Mouse (Mus musculus) heart, postnatal 36 days (tissue): ENCODE results near the gene Ip6k3. TPM values are rescaled to one million over a fixed set of nuclear protein-coding genes. Genes with fewer than 3 reads are reported as not detected.

Source experiments
- DNase-seq, 2 experiments: peaks; one replicate each; pipeline ENCODE4 v3.0.0; 2021 to 2022
- intact Hi-C: fragments of 180-260 bp; cut with DNase I; formaldehyde crosslinking; loops from one replicate; pipeline ENCODE4 v1.15.1; 2025
- total RNA-seq, 2 experiments: library from RNA; stranded (reverse); gene quantifications; 2 replicates each; pipeline ENCODE4 v1.2.3; 2021

Ip6k3 gene
- total RNA-seq, 2 experiments from 2014 or later: 4.7 to 7.9 TPM

DNA sequence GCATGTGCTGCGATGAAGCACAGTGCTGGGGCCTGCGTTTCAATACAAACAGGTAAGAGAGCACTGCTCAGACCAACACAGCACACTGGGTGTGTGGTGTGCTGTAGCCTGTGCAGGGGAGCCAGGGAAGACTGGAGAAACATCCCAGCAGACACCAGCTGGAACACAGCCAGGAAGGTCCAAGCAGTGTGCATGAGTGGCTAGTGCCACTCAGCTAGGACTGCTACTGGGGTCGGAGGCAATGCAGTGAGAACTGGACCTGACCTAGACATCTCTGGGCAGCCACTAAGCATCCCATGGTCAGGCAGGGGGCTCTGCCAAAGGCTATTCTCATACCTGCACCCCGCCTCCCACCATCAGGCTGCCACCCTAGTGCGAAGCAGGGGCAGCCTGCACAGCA lies 39.4 kb downstream of the Ip6k3 start:
- DNase-seq: no peak
- intact Hi-C loops: no loop called here

GRCm38 (mm10) chr17:27126974-27127373 lies 40.6 kb downstream of the Ip6k3 start:
- intact Hi-C loops: no loop called here

DNA sequence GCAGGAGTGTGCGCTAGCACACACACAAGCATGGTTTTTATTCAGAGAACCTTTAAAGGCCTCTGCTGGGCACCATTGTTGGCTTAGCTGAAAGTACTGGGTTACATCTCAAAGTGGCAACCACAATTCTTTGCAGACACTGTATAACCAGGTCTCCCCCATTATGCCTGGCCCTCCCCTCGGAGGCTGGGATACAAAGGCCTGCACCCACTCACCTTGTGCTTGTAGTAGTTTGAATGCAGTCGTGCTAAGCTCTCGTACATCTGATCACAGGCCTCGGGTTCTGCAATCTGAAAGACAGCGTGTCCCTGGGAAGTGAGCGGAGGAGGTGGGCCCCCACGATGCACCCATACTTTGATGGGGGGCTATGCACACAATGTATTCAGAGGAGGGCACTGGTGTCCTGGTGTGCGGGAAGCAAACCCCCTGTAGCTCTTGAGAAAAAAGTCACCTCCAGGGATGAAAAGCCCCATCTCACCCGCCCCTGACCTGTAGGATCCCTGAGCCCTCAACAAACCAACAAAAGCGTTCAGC lies 41.9 kb downstream of the Ip6k3 start:
- intact Hi-C loops: loop anchor here (2.0 kb wide), 1 partner anchor 93 kb away; no protein-coding TSS in a partner anchor
- no peak for DNase-seq

More at GRCm38 (mm10) chr17:27126974-27127373, 40.6 kb downstream of the Ip6k3 start:
- DNase-seq: no peak

DNA sequence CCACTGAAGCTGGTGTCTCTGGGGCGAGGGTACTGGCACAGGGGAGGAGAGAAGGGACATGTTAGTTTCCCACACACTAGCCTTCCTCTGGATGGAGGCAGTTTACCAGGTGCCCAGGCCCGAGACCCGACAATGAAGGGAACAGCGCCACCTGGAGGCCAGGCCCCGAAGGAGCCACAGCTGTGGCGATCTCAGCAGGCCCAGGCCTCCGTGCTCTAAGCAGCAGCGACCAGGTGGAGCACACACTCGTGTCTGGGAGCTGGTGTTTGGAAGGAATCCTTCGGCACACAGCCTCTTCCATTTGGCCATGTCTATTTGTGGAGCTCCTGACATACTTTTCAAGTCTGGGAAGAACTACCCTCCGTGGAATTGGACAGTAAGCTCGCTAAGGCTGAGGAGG lies 42.4 kb downstream of the Ip6k3 start:
- DNase-seq: peak; percentile 71 to 77
- intact Hi-C loops: loop anchor here (2.0 kb wide), 1 partner anchor 92 kb away; no protein-coding TSS in a partner anchor

DNA sequence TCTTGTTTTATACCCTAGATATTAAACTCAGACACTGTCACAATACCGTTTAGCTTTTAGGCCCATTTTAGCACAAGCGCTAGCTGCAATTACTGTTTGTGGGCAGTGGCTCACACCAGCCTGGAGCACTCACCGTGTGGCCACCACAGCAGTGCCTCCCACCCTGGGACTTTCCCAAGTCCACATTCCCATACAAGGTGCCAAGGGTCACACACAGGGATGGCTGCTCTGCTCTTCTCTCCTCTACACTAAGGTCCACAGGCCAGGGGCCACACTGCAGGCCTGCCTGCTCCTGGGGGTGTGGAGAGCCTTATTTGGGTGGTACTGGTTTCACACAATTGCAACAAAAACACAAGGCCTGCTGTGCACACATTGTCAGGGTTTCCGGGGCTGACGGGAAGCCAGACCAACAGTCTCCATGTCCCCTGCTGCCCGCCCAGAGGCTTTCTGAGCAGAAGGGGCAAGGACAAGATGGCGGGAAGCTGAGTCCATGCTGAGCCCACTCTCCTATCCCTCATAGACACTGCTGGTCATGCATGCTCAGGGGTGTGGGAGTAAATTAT lies 43.7 kb downstream of the Ip6k3 start:
- intact Hi-C loops: loop anchor here (2.0 kb wide), 1 partner anchor 91 kb away; no protein-coding TSS in a partner anchor
- no peak for DNase-seq

- DNase-seq: no peak
- intact Hi-C loops: no loop called here
Measured at GRCm38 (mm10) chr17:27123103-27123502, 44.5 kb downstream of the Ip6k3 start.

DNA sequence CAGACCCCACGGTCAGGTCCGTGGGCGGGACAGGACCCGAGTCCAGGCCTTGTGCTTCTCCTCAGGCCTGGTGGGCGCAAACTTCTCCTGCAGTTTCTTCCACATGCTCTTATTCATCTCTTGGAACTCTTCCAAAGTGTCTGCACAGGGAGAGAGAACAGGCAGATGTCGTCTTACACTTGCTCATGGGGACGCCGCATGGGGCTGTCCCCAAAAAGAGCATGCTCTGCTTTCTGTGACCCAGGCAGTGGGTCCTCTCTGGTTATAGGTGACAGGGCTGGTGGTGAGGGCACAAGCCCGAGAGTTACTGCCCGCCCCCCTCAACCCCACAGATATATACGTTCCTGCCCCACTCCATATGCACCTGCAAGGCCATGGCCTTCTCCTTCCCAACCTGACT lies 44.9 kb downstream of the Ip6k3 start:
- intact Hi-C loops: no loop called here
- DNase-seq: no peak

DNA sequence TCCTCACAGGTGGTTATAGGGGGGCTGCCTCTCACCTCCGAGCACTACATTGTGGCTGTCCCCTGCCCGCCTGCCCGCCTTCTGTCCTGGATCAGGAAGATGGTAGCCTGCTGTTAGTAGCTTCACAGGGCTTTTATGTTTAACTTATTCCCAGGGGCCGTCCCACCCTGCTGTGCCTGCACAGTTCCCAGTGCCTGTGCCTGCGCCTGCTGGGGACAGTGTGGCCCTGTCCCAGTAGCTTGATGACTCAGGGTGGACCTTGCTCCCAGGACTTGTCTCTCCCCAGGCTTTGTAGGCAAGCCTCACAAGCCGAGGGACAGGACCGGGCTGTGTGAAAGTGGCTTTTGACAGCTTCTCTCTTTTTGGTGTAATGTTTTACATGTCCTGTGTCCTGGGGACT lies 45.8 kb downstream of the Ip6k3 start:
- intact Hi-C loops: no loop called here
- no peak for DNase-seq

GRCm38 (mm10) chr17:27121266-27121665 lies 46.3 kb downstream of the Ip6k3 start:
- no peak for DNase-seq
- intact Hi-C loops: no loop called here

DNA sequence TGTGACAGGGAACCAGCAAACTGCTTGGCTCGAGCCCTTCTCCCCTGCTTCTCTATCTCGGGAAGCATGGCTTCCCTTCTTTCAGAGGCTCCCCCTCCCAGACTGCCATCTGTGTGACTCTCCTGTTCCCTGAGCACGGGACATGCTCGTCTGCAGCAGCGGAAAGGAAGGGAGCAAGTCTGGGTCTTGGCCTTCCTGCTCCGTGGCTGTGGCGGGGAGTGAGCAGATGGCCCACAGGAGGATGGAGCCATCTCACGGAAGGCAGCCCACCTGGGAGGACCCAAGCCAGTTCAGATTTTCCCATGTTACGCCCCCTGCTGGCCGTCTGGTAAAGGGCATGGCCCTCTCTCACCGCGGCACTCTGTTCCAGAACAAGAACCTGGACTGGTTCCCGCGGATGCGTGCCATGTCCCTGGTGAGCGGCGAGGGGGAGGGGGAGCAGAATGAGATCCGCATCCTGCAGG lies 47.0 kb downstream of the Ip6k3 start:
- intact Hi-C loops: no loop called here
- peak; percentile 70 to 72 for DNase-seq

- intact Hi-C loops: no loop called here
- no peak for DNase-seq
Measured at GRCm38 (mm10) chr17:27119954-27120353, 47.6 kb downstream of the Ip6k3 start.

DNA sequence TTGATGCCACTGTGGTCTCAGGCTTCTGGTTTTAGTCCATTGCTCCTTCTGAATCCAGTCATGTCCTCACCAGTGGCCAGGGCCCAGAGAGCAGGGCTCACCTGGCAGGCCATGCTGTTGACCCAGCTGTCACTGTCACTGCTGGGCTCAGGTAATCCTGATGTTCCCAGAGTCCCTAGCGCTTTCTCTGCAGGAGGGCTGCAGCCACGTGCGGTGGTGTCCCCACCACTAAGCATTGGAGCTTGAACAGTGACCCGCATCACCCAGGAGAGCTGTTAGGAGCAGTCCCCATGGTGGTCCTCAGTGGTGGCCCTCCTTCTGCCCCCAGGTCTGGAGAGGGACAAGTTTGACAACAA lies 48.1 kb downstream of the Ip6k3 start:
- intact Hi-C loops: no loop called here
- no peak for DNase-seq

GRCm38 (mm10) chr17:27118676-27119539 lies 48.7 kb downstream of the Ip6k3 start:
- no peak for DNase-seq
- intact Hi-C loops: no loop called here

- intact Hi-C loops: no loop called here
- no peak for DNase-seq
Measured at GRCm38 (mm10) chr17:27110072-27110471, 57.5 kb downstream of the Ip6k3 start.

- intact Hi-C loops: no loop called here
- no peak for DNase-seq
Measured at GRCm38 (mm10) chr17:27107936-27108335, 59.7 kb downstream of the Ip6k3 start.

DNA sequence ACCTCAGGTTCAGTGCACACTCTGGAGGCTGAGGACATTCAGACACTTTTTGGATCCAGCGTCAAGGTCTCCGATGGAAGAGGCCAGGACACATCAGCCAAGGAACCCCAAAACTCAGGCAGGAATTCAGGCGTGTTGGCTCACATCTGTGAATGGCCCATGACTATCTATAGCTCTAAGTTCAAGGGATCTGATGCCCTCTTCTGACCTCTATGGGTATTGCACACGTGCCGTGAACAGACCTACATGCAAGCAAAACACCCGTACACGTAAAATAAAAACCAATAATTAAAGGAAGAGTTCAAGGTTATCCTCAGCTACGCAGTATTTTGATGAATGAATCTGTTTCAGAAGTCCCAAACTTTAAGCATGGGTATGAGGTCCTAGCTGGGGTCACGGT lies 60.9 kb downstream of the Ip6k3 start:
- intact Hi-C loops: no loop called here
- DNase-seq: no peak

GRCm38 (mm10) chr17:27105698-27106470 lies 61.7 kb downstream of the Ip6k3 start:
- intact Hi-C loops: no loop called here
- no peak for DNase-seq

GRCm38 (mm10) chr17:27101675-27102074 lies 65.9 kb downstream of the Ip6k3 start:
- no peak for DNase-seq
- intact Hi-C loops: no loop called here

DNA sequence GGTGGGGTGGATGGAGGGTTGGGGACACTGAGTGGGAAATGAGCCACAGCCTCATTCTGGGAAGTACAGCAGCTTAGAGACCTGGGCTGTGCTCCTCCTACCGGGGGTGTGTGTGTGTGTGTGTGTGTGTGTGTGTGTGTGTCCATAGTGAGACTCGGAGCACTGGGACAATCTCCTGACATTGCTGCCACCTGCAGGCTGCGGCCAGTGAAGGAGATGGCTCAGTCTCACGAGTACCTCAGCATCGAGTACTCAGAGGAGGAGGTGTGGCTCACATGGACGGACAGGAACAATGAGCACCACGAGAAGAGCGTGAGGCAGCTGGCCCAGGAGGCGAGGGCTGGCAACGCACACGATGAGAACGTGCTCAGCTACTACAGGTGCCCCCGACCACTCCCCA lies 71.9 kb downstream of the Ip6k3 start:
- intact Hi-C loops: no loop called here
- peak in 1 of 2 experiments; percentile 24 for DNase-seq
